Mouse (Mus musculus) frontal cortex, postnatal 25 days (tissue): ENCODE results near the gene Noxo1.
"Not testable (repeated sequence)": the region's sequence is repeated elsewhere in the genome, so short reads cannot be mapped to it uniquely, and the experiment has no call there.

ENCODE experiments used
- DNase-seq, 2 experiments: peaks; one replicate each; pipeline ENCODE4 v3.0.0; 2022; ENCODE audit warnings: low spot score in 2 of 2

Gene Noxo1

GRCm38 (mm10) chr17:24676877-24677276 is 19.2 kb upstream of the Noxo1 start:
- no peak for DNase-seq

DNA sequence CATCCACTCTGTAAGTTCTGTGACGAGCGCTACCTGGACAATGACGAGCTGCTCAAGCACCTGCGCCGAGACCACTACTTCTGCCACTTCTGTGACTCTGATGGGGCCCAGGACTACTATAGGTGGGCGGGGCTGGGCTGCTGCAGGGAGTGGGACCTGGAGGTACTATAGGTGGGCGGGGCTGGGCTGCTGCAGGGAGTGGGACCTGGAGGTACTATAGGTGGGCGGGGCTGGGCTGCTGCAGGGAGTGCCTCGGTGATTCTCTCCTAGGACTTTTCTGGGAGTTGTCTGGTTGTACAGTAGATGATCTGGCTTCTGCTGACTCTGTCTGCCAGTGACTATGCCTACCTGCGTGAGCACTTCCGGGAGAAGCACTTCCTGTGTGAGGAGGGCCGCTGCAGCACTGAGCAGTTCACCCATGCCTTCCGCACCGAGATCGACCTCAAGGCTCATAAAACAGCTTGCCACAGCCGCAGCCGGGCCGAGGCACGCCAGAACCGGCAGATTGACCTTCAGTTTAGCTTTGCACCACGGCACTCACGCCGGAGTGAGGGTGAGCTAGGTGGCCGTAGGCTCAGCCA is 18.4 kb upstream of the Noxo1 start:
- DNase-seq = no peak

DNA sequence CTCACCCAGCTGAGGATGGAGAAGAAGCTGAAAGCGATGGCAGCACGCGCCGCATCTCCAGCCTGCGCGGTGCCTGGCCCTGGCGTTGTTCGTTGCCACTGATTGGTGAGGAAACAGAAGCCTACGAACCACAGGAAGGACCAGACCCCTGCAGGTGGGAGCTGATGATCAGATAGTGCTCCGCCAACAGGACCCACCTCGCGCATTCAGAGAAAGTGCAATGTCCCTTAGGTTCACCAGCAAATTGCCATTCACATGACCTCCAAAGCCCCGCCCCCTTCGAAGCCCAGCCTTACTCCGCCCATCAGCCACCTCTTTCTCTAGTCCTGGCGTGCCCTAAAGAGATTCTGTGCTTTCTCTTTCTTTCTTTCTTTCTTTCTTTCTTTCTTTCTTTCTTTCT is 9.5 kb upstream of the Noxo1 start:
- DNase-seq = no peak

- no peak for DNase-seq
Observed at GRCm38 (mm10) chr17:24687146-24687595, 8.9 kb upstream of the Noxo1 start.

DNA sequence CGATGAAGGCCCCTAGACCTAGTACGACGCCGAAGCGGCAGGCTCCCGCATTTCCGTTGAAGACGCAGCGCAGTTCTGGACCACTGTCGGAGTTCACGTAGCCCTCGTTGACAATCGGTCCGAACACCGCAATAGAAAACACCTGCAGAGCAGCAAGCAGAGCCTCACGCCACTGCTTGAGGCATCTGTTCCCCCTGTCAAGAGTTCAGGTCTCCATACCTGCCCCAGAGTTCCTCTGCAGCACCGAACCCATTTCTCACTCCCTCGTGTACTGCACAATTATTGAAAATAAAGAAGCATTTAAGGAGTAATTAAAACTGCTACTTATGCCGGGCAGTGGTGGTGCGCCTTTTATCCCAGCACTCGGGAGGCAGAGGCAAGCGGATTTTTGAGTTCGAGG is 8.4 kb upstream of the Noxo1 start:
- DNase-seq = no peak

GRCm38 (mm10) chr17:24689251-24690081 is 6.6 kb upstream of the Noxo1 start, which contains the start of gene Syngr3:
TSS of gene Syngr3 (minus strand) at chr17:24689955.
- peak in 1 of 2 experiments; percentile 34 for DNase-seq

DNA sequence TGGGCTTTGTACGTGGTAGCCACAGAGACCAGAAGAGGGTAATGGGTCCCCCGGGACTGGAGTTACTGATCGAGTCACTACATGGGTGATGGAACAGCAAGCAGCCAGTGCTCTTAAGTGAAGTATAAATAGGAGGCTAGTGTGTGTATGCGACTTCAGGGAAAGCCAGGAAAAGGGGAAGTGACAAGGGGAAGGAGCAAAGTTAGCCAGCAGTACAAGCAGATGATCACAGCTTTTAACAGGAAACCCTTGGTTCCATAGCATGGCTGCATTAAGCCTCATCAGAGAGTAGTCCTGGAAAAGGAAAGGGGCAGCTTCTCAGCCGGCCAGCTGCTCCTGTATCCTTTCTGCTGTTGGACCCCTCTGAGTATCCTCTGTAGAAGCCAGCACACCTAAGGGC is 3.6 kb upstream of the Noxo1 start:
- no peak for DNase-seq

GRCm38 (mm10) chr17:24695326-24696010 is 566 bp upstream of the Noxo1 start:
- DNase-seq = no peak

DNA sequence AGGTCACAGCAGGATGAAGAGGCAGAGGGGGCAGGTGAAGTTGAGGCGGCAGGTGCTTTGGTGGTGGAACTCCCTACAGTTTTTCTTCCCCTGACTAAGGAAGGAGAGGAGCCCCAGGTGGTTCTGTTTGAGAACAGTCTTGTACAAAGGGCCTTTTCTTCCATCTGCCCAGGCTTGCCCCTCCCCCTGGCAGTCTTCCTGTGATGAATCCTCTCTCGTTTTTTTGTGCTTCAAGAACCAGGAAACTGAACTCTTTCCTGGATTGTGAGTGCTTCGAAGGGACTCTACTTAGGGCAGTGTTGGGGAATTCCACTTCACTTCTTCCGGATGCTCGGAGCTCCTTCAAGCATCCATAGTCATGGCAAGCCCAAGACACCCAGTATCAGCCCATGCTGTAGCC is 2.0 kb downstream of the Noxo1 start:
- DNase-seq = no peak

DNA sequence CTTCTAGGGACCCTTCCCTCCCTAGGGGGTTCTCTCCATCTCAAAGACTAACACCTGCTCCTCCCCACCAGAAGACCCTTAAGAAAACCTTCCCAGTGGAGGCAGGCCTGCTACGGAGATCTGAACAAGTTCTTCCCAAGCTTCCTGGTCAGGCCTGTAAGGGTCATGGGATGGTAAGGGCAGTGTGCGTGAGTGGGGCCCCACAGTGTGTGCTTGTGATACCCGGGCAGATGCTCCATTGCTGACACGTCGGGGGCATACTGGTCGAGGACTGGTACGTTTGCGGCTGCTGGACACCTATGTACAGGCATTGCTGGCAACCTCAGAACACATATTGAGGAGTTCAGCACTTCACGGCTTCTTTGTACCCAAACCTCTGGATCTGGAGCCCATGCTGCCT is 2.7 kb downstream of the Noxo1 start:
- DNase-seq = no peak

GRCm38 (mm10) chr17:24699473-24699872 is 3.4 kb downstream of the Noxo1 start:
- no peak for DNase-seq

GRCm38 (mm10) chr17:24701251-24701650 is 5.2 kb downstream of the Noxo1 start:
- no peak for DNase-seq

GRCm38 (mm10) chr17:24705821-24706220 is 9.8 kb downstream of the Noxo1 start:
- no peak for DNase-seq

GRCm38 (mm10) chr17:24706982-24707800 is 11.2 kb downstream of the Noxo1 start, which contains the start of gene Tbl3:
TSS of gene Tbl3 (minus strand) at chr17:24707660.
- DNase-seq = peak; percentile 93 to 95

DNA sequence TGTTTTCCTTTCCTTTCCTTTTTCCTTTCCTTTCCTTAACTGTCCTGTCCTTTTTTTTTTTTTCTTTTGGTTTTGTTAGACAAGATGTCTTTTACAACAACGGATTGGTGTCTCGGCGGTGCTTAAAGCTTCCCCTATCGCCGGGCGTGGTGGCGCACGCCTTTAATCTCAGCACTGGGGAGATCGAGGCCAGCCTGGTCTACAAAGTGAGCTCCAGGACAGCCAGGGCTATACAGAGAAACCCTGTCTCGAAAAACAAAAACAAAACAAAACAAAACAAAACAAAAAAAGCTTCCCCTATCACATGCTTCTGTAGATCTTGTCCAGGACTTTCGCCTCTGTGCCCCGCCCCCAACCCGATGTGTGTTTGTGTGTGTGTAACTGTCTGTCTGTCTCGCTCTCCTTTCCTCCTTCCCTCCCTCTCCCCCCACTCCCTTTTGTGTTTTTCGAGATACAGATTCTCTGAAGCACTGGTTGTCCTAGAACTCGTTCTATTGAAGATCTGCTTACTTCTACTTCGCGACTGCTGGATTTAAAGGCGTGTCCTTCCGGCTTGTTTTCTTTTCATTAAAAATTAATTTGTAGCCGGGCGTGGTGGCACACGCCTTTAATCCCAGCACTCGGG is 11.9 kb downstream of the Noxo1 start:
- no peak for DNase-seq

- DNase-seq = no peak
Observed at GRCm38 (mm10) chr17:24708646-24709045, 12.6 kb downstream of the Noxo1 start.

DNA sequence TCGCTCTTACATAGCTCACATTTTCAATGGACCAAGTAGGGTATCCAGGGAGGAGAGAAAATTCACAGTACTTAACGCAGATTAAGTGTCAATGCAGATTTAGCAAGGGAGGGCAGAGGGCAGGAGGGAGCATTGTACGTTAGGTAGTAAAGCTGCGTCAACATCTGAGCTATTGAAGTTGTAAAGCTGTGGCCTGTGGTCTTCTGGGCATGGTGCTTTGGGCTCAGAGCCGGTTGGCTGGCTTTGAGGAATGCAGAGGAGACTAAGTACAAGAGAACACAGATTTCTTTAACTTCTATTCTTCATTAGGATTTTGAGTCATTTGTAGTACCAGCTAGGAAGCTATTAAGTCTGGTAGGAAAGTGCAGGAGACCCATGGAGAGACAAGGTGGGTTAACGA is 19.5 kb downstream of the Noxo1 start:
- DNase-seq = no peak

DNA sequence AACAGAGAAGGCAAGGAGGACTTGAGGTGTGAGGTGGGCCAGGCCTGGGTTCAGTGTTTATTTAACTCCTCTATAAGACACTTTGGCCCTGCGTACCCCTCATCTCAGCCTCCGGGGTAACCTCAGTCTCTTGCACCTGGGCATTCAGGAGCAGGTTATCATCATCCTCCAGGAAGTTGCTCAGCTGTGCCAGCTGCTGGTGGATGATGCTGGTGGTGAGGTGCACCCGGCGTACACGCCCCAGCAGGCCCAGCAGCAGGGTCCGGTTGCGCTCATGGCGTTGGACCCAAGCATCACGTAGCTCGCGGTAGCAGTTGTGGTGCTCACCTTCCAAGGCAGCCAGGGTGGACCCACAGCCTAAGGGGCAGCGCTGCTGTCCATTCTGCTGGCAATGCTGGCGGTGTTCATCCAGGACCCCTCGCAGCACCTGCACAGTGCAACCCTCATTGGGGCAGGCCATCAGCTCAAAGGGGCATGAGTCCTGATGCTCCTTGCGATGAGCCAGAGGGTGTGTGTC is 20.2 kb downstream of the Noxo1 start:
- DNase-seq = no peak

- DNase-seq = no peak
Observed at GRCm38 (mm10) chr17:24717943-24718342, 21.9 kb downstream of the Noxo1 start, which contains the start of the genes Rnf151 and Rps2. TSS of gene Rnf151 (minus strand) at chr17:24718063. TSS of gene Rps2 (plus strand) at chr17:24718116.

- DNase-seq = not testable (repeated sequence)
Observed at GRCm38 (mm10) chr17:24718938-24719337, 22.9 kb downstream of the Noxo1 start.
